Comparison of ENCODE assay signal across 8 mouse cellular contexts in genomic region chr10:44527651-44528050, GRCm38 (mm10). TPM values are rescaled to one million over a fixed set of nuclear protein-coding genes. Genes with fewer than 3 reads are reported as not detected.
DNase-seq lines count a peak whose midpoint lies in the region; ATAC-seq and TF ChIP-seq lines count a peak whose summit lies in the region.

No protein-coding gene starts in this region.

- H3K27ac ChIP-seq in spleen, adult 2 months (ENCODE audit: insufficient read depth, low read length), result no peak overlapping the region
- no peak overlapping the region for H3K27ac ChIP-seq in heart, embryonic 14.5 days (replicated peaks in 1 of 2; ENCODE audit: control insufficient read depth in 1 of 2, insufficient read depth in 1 of 2, low read depth in 2 of 2, low read length in 2 of 2)
- no peak overlapping the region for H3K27ac ChIP-seq in liver, embryonic 15.5 days (replicated peaks)
- no peak overlapping the region for H3K27ac ChIP-seq in stomach, embryonic 16.5 days (ENCODE audit: low read length)

- no peak for TF ChIP-seq POLR2A in spleen, adult 2 months (IDR thresholded peaks at IDR 0.05; ENCODE audit: low read depth, low read length)

- intact Hi-C loops in left cerebral cortex, postnatal 14 days (cut with DNase I), result loop anchor here (5.0 kb wide), 2 partner anchors 70 to 945 kb away; no protein-coding TSS in a partner anchor

- peaks cover 4% of the 10 kb centered on the region; the same call in 1 of the 2 replicates for H3K27me3 ChIP-seq in spleen, adult 2 months (ENCODE audit: control insufficient read depth, insufficient read depth, low read length)
- peaks cover 71% of the 10 kb centered on the region for H3K27me3 ChIP-seq in heart, embryonic 14.5 days (ENCODE audit: control insufficient read depth, insufficient read depth, low read length)
- peaks cover 52% of the 10 kb centered on the region for H3K27me3 ChIP-seq in liver, embryonic 15.5 days
- H3K27me3 ChIP-seq in stomach, embryonic 16.5 days (ENCODE audit: control insufficient read depth, insufficient read depth, low read length), result peaks cover 21% of the 10 kb centered on the region

- H3K4me1 ChIP-seq in spleen, adult 2 months (ENCODE audit: control insufficient read depth, insufficient read depth, insufficient read length), result peaks cover 9% of the 10 kb centered on the region
- H3K4me1 ChIP-seq in heart, embryonic 14.5 days (ENCODE audit: control insufficient read depth in 2 of 2, insufficient read depth in 2 of 2, low read length in 2 of 2), result peaks cover 4 to 20% of the 10 kb centered on the region in 2 experiments
- peaks cover 29% of the 10 kb centered on the region for H3K4me1 ChIP-seq in liver, embryonic 15.5 days (replicated peaks)
- H3K4me1 ChIP-seq in stomach, embryonic 16.5 days (ENCODE audit: control insufficient read depth, insufficient read depth, low read length), result peaks cover 10% of the 10 kb centered on the region; the same call in 1 of the 2 replicates

- no peak overlapping the region; the same call in 1 of the 2 replicates for H3K9ac ChIP-seq in heart, embryonic 14.5 days (ENCODE audit: low read length)
- H3K9ac ChIP-seq in liver, embryonic 15.5 days, result no peak overlapping the region
- no peak overlapping the region for H3K9ac ChIP-seq in stomach, embryonic 16.5 days (ENCODE audit: low read length)

- ATAC-seq in heart, embryonic 14.5 days (ENCODE audit: insufficient number of reproducible peaks, insufficient read depth, low FRiP score, low read depth), result no peak
- ATAC-seq in liver, embryonic 15.5 days (ENCODE audit: insufficient read depth), result no peak
- ATAC-seq in stomach, embryonic 16.5 days (ENCODE audit: insufficient read depth, low FRiP score), result no peak

- no peak for TF ChIP-seq CTCF in spleen, adult 2 months (IDR thresholded peaks at IDR 0.05; ENCODE audit: extremely low read depth, insufficient read depth, insufficient read length, insufficient replicate concordance)

- peak overlapping the region; percentile 64 for H3K4me2 ChIP-seq in heart, embryonic 14.5 days (ENCODE audit: low read length)
- peak overlapping the region; percentile 94 for H3K4me2 ChIP-seq in liver, embryonic 15.5 days
- H3K4me2 ChIP-seq in stomach, embryonic 16.5 days (ENCODE audit: low read depth, low read length), result peak overlapping the region; percentile 57

- peak overlapping the region; percentile 38 for H3K4me3 ChIP-seq in spleen, adult 2 months (ENCODE audit: extremely low read depth, insufficient read depth, insufficient read length)
- H3K4me3 ChIP-seq in heart, embryonic 14.5 days (ENCODE audit: control insufficient read depth in 1 of 2, insufficient read depth in 1 of 2, low read depth in 1 of 2, low read length in 2 of 2), result peak overlapping the region; percentile 22 to 32
- peak overlapping the region; percentile 39 for H3K4me3 ChIP-seq in liver, embryonic 15.5 days (replicated peaks)
- peak overlapping the region; percentile 39 for H3K4me3 ChIP-seq in stomach, embryonic 16.5 days (replicated peaks; ENCODE audit: low read length)

- DNase-seq in spleen, adult 2 months (ENCODE audit: low read depth in 1 of 2, low spot score in 2 of 2), result no peak
- DNase-seq in spleen, postnatal 14 days (ENCODE audit: low spot score in 2 of 2), result no peak
- DNase-seq in left cerebral cortex, postnatal 14 days (ENCODE audit: low spot score in 2 of 2), result no peak
- no peak for DNase-seq in layer of hippocampus, adult 11-12 months (ENCODE audit: low spot score)
- no peak for DNase-seq in kidney, postnatal 10 days

- 3% methylated on average over 16 of the region's 16 CpGs for WGBS in spleen, adult 2 months
- WGBS in heart, embryonic 14.5 days, result 2% methylated on average over 16 of the region's 16 CpGs
- WGBS in liver, embryonic 15.5 days (ENCODE audit: insufficient replicate concordance), result under 1% methylated on average over 16 of the region's 16 CpGs
- 2% methylated on average over 16 of the region's 16 CpGs for WGBS in stomach, embryonic 16.5 days

- no peaks in the 10 kb centered on the region for H3K9me3 ChIP-seq in heart, embryonic 14.5 days (ENCODE audit: control insufficient read depth, low read length)
- H3K9me3 ChIP-seq in liver, embryonic 15.5 days (replicated peaks), result no peaks in the 10 kb centered on the region
- H3K9me3 ChIP-seq in stomach, embryonic 16.5 days (replicated peaks; ENCODE audit: control insufficient read depth, low read length), result no peaks in the 10 kb centered on the region

- H3K36me3 ChIP-seq in spleen, adult 2 months (ENCODE audit: control insufficient read depth, insufficient read depth, low read length), result no peaks in the 10 kb centered on the region
- H3K36me3 ChIP-seq in heart, embryonic 14.5 days (ENCODE audit: control insufficient read depth, insufficient read depth, low read length), result no peaks in the 10 kb centered on the region
- no peaks in the 10 kb centered on the region for H3K36me3 ChIP-seq in liver, embryonic 15.5 days (replicated peaks)
- no peaks in the 10 kb centered on the region for H3K36me3 ChIP-seq in stomach, embryonic 16.5 days (ENCODE audit: control insufficient read depth, insufficient read depth, low read length)

RNA-seq across cellular contexts. Expression of gene Prdm1, which starts 0.7 kb away (rescaled TPM):
- 2.8 and 4.1 TPM in 2 replicates for polyA plus RNA-seq in spleen, adult 2 months (2012; rRNA removed)
- polyA plus RNA-seq in heart, embryonic 14.5 days (2014; fragmentation: Nextera tagmentation; extraction: Ambion mirVana), result 0.86 and 0.98 TPM in 2 replicates
- 0.15 and 0.28 TPM in 2 replicates for polyA plus RNA-seq in liver, embryonic 15.5 days (2015; fragmentation: Nextera tagmentation; extraction: Ambion mirVana)
- polyA plus RNA-seq in stomach, embryonic 16.5 days (2015; fragmentation: Nextera tagmentation; extraction: Ambion mirVana), result 6.8 and 7.2 TPM in 2 replicates
- 1 to 10 TPM; 1.2 to 1.4 TPM for total RNA-seq in left cerebral cortex, postnatal 14 days (2021)
